16 mouse cellular contexts compared by ENCODE assay signal in the genomic region with DNA sequence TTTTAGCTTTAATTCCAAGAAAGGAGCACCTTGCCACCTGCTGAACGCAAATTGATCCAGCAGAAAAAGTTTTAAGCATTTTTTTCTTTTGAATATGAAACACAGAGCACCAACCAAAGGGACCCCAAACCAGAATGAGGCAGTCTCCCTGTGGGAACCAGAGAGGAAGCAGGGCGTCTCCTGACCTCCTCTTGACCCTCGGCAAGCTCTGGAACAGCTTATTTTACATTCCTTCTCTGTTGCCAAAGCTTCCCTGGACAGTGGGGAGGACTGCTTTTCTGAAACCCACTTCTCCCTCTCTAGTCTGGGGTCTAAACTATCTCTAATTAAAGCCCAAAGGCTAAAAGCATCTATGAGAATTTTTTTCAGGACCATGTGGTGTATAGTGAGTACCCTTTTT. TPM values are rescaled to one million over a fixed set of nuclear protein-coding genes. Genes with fewer than 3 reads are reported as not detected.
DNase-seq lines count a peak whose midpoint lies in the region; ATAC-seq and TF ChIP-seq lines count a peak whose summit lies in the region.
"Had no signal": no experiment of that assay in that cellular context is flagged by ENCODE, and none has a peak within 500 bp of the region (broad histone marks: within the 10 kb centered on the region; RNA-seq: fewer than 3 reads in every experiment).

No protein-coding gene starts in this region.

- 0 out of 2 replicates have a peak overlapping the region, but pooled peaks have one; percentile 30 for H3K27ac ChIP-seq in intestine, embryonic 14.5 days (ENCODE audit: low read depth)
- no peak overlapping the region for H3K27ac ChIP-seq in intestine, postnatal 0 days (ENCODE audit: low read depth, low read length)
- H3K27ac ChIP-seq in embryonic facial prominence, embryonic 11.5 days (replicated peaks; ENCODE audit: low read depth, low read length) = no peak overlapping the region
- H3K27ac ChIP-seq: hindbrain, embryonic 12.5 days; liver, embryonic 12.5 days had no signal

- no peak overlapping the region for H3K4me2 ChIP-seq in intestine, embryonic 14.5 days (ENCODE audit: low read length)
- H3K4me2 ChIP-seq in intestine, postnatal 0 days (replicated peaks; ENCODE audit: low read depth) = no peak overlapping the region
- H3K4me2 ChIP-seq in embryonic facial prominence, embryonic 11.5 days (ENCODE audit: low read depth, low read length) = no peak overlapping the region
- H3K4me2 ChIP-seq: hindbrain, embryonic 12.5 days; liver, embryonic 12.5 days had no signal

- H3K27me3 ChIP-seq in intestine, embryonic 14.5 days (replicated peaks; ENCODE audit: control insufficient read depth, insufficient read depth, low read length) = no peaks in the 10 kb centered on the region
- H3K27me3 ChIP-seq in intestine, postnatal 0 days (replicated peaks; ENCODE audit: control insufficient read depth, insufficient read depth, low read length) = no peaks in the 10 kb centered on the region
- H3K27me3 ChIP-seq in embryonic facial prominence, embryonic 11.5 days (ENCODE audit: control insufficient read depth, insufficient read depth, low read length) = no peaks in the 10 kb centered on the region
- H3K27me3 ChIP-seq: hindbrain, embryonic 12.5 days; megakaryocyte, embryonic 14.5 days had no signal

- peaks cover 12% of the 10 kb centered on the region; the same call in 1 of the 2 replicates for H3K4me1 ChIP-seq in intestine, embryonic 14.5 days (replicated peaks; ENCODE audit: control insufficient read depth, insufficient read depth, low read length)
- 0 out of 2 replicates have a peak, but pooled peaks cover 5% of the 10 kb centered on the region for H3K4me1 ChIP-seq in intestine, postnatal 0 days (replicated peaks; ENCODE audit: control insufficient read depth, insufficient read depth, low read length)
- no peaks in the 10 kb centered on the region for H3K4me1 ChIP-seq in embryonic facial prominence, embryonic 11.5 days (ENCODE audit: control insufficient read depth, insufficient read depth, low read length)

- DNase-seq in intestine, embryonic 14.5 days (ENCODE audit: low spot score) = no peak
- DNase-seq in ES-CJ7 (ENCODE audit: low read depth, low spot score) = peak; percentile 61
- peak; percentile 33 for DNase-seq in embryonic facial prominence, embryonic 11.5 days (ENCODE audit: low spot score)
- DNase-seq in heart, postnatal 10 days = peak; percentile 23 to 37
- DNase-seq in ovary, postnatal 14 days (ENCODE audit: low spot score) = no peak
- DNase-seq: cerebellum, adult 11 months; cerebellum, postnatal 36 days; gastrocnemius, postnatal 36 days; kidney, adult 8-10 months had no signal

- no peak overlapping the region for H3K9ac ChIP-seq in intestine, embryonic 14.5 days (ENCODE audit: low read length)
- no peak overlapping the region for H3K9ac ChIP-seq in intestine, postnatal 0 days (ENCODE audit: low read depth, low read length)
- no peak overlapping the region for H3K9ac ChIP-seq in embryonic facial prominence, embryonic 11.5 days (replicated peaks; ENCODE audit: low read length)
- H3K9ac ChIP-seq: hindbrain, embryonic 12.5 days; liver, embryonic 12.5 days had no signal

- H3K9me3 ChIP-seq in intestine, embryonic 14.5 days (ENCODE audit: control insufficient read depth, low read length) = no peaks in the 10 kb centered on the region
- H3K9me3 ChIP-seq in intestine, postnatal 0 days (ENCODE audit: control insufficient read depth) = no peaks in the 10 kb centered on the region
- H3K9me3 ChIP-seq in embryonic facial prominence, embryonic 11.5 days (replicated peaks; ENCODE audit: control insufficient read depth, low read length) = no peaks in the 10 kb centered on the region
- H3K9me3 ChIP-seq: hindbrain, embryonic 12.5 days; liver, embryonic 12.5 days; megakaryocyte, embryonic 14.5 days had no signal

- intact Hi-C loops in heart, postnatal 10 days (cut with DNase I) = no loop called here

- ATAC-seq in intestine, embryonic 14.5 days (replicated peaks; ENCODE audit: low FRiP score, low TSS enrichment, low read depth) = no peak
- no peak for ATAC-seq in intestine, postnatal 0 days
- no peak for ATAC-seq in embryonic facial prominence, embryonic 11.5 days (replicated peaks; ENCODE audit: insufficient number of reproducible peaks, low FRiP score, low TSS enrichment, low read depth)
- ATAC-seq in cerebellum, adult (ENCODE audit: insufficient number of reproducible peaks, low FRiP score, low TSS enrichment) = no peak
- no peak for ATAC-seq in inflammation-experienced regulatory T-cells, adult 6 months
- ATAC-seq: activated CD4-positive, CD25-positive, alpha-beta regulatory T cell, adult 4 months had no signal

- H3K36me3 ChIP-seq in intestine, embryonic 14.5 days (ENCODE audit: control insufficient read depth, insufficient read depth, low read length) = no peaks in the 10 kb centered on the region
- no peaks in the 10 kb centered on the region for H3K36me3 ChIP-seq in intestine, postnatal 0 days (ENCODE audit: control insufficient read depth, insufficient read depth)
- H3K36me3 ChIP-seq in embryonic facial prominence, embryonic 11.5 days (replicated peaks; ENCODE audit: control insufficient read depth, insufficient read depth, low read depth, low read length) = no peaks in the 10 kb centered on the region
- H3K36me3 ChIP-seq: hindbrain, embryonic 12.5 days; liver, embryonic 12.5 days had no signal

- no peak for TF ChIP-seq CTCF in intestine, postnatal 0 days (IDR thresholded peaks at IDR 0.05; ENCODE audit: low read depth)

- no peak overlapping the region for H3K4me3 ChIP-seq in intestine, embryonic 14.5 days (ENCODE audit: low read depth, low read length)
- no peak overlapping the region for H3K4me3 ChIP-seq in intestine, postnatal 0 days (ENCODE audit: low read depth, low read length)
- no peak overlapping the region for H3K4me3 ChIP-seq in embryonic facial prominence, embryonic 11.5 days (ENCODE audit: low read depth, low read length)
- H3K4me3 ChIP-seq: hindbrain, embryonic 12.5 days; liver, embryonic 12.5 days; megakaryocyte, embryonic 14.5 days had no signal

- 33% methylated on average over 3 of the region's 3 CpGs for WGBS in intestine, embryonic 14.5 days
- 35% methylated on average over 3 of the region's 3 CpGs for WGBS in intestine, postnatal 0 days
- WGBS in embryonic facial prominence, embryonic 11.5 days = 36% methylated on average over 3 of the region's 3 CpGs

RNA-seq across cellular contexts. Expression of a gene that starts 7.3 kb away (rescaled TPM):
- 107 and 110 TPM in 2 replicates for polyA plus RNA-seq in intestine, embryonic 14.5 days (2014; fragmentation: Nextera tagmentation; extraction: Ambion mirVana)
- polyA plus RNA-seq in intestine, postnatal 0 days (2015; fragmentation: Nextera tagmentation; extraction: Ambion mirVana) = 75.1 and 75.9 TPM in 2 replicates
- polyA plus RNA-seq in embryonic facial prominence, embryonic 11.5 days (2014; fragmentation: Nextera tagmentation; extraction: Ambion mirVana) = 123 and 125 TPM in 2 replicates
- 10 to 100 TPM; 39.4 to 42.2 TPM for total RNA-seq in heart, postnatal 10 days (2021)
- polyA plus RNA-seq in inflammation-experienced regulatory T-cells, adult 6 months (2017; shearing (Covaris generic)) = 10 to 100 TPM; 10.3 to 15.8 (median 11.6) TPM

RNA-seq across cellular contexts. Expression of a gene that starts 36.3 kb away (rescaled TPM):
- 30.7 and 31.2 TPM in 2 replicates for polyA plus RNA-seq in intestine, embryonic 14.5 days (2014; fragmentation: Nextera tagmentation; extraction: Ambion mirVana)
- polyA plus RNA-seq in intestine, postnatal 0 days (2015; fragmentation: Nextera tagmentation; extraction: Ambion mirVana) = 41.5 and 44.1 TPM in 2 replicates
- polyA plus RNA-seq in embryonic facial prominence, embryonic 11.5 days (2014; fragmentation: Nextera tagmentation; extraction: Ambion mirVana) = 23.2 and 27.0 TPM in 2 replicates
- total RNA-seq in heart, postnatal 10 days (2021) = 10 to 100 TPM; 17.1 to 18.3 TPM
- 10 to 100 TPM; 26.8 to 32.3 (median 28.1) TPM for polyA plus RNA-seq in inflammation-experienced regulatory T-cells, adult 6 months (2017; shearing (Covaris generic))

Comparison
In these comparisons a context has a peak if more than half of its experiments do, and no peak if none do; other contexts are left out.
1. DNase-seq: peak in ES-CJ7 (single experiment), embryonic facial prominence, embryonic 11.5 days (single experiment) and heart, postnatal 10 days (2 of 2); none in intestine, embryonic 14.5 days (single experiment) and ovary, postnatal 14 days (single experiment).